Mouse (Mus musculus): Measurements from ENCODE around the gene 0610009B22Rik. TPM values are rescaled to one million over a fixed set of nuclear protein-coding genes. Genes with fewer than 3 reads are reported as not detected.

The 0610009B22Rik gene
- total RNA-seq, 2 experiments from 2014 or later: 41.1 to 43.6 TPM

- peak; percentile 93 to 95 for DNase-seq
Observed at GRCm38 (mm10) chr11:51635525-51636322, 53.0 kb downstream of the 0610009B22Rik start, which contains the start of gene Rmnd5b. Gene Rmnd5b (minus strand): TSS chr11:51635896.

Other genes with a start within 250 kb of the 0610009B22Rik start
- gene Phykpl, start 104.1 kb downstream of the 0610009B22Rik start, total RNA-seq (2021): 1 to 10 TPM; 7.9 to 9.5 TPM
- 100 to 1,000 TPM; 147 to 154 TPM for gene Hnrnpab, start 82.0 kb downstream of the 0610009B22Rik start, total RNA-seq (2021)
- gene Nhp2, start 69.1 kb downstream of the 0610009B22Rik start, total RNA-seq (2021): 10 to 100 TPM; 41.8 to 45.5 TPM
- 10 to 100 TPM; 60.0 to 62.6 TPM for gene Rmnd5b, start 53.0 kb downstream of the 0610009B22Rik start, total RNA-seq (2021)
- 10 to 100 TPM; 12.4 to 12.6 TPM for gene N4bp3, start 38.0 kb downstream of the 0610009B22Rik start, total RNA-seq (2021)
- gene D930048N14Rik, start 37.9 kb downstream of the 0610009B22Rik start, total RNA-seq (2021): 1 to 10 TPM; 1.5 to 1.9 TPM
- gene Sec24a, start 74.8 kb upstream of the 0610009B22Rik start, total RNA-seq (2021): 10 to 100 TPM; 18.4 to 23.0 TPM
- gene Sar1b, start 74.8 kb upstream of the 0610009B22Rik start, total RNA-seq (2021): 10 to 100 TPM; 65.6 to 77.6 TPM
- gene Jade2, start 168.8 kb upstream of the 0610009B22Rik start, total RNA-seq (2021): 10 to 100 TPM; 36.0 to 36.5 TPM